Mouse (Mus musculus): Measurements from ENCODE around the gene Rere. TPM values are rescaled to one million over a fixed set of nuclear protein-coding genes. Genes with fewer than 3 reads are reported as not detected.
A peak's percentile ranks its signal among the peaks of the same experiment; 100 is the strongest.

Rere gene
- polyA plus RNA-seq, 1 experiment, result 82.1 TPM

DNA sequence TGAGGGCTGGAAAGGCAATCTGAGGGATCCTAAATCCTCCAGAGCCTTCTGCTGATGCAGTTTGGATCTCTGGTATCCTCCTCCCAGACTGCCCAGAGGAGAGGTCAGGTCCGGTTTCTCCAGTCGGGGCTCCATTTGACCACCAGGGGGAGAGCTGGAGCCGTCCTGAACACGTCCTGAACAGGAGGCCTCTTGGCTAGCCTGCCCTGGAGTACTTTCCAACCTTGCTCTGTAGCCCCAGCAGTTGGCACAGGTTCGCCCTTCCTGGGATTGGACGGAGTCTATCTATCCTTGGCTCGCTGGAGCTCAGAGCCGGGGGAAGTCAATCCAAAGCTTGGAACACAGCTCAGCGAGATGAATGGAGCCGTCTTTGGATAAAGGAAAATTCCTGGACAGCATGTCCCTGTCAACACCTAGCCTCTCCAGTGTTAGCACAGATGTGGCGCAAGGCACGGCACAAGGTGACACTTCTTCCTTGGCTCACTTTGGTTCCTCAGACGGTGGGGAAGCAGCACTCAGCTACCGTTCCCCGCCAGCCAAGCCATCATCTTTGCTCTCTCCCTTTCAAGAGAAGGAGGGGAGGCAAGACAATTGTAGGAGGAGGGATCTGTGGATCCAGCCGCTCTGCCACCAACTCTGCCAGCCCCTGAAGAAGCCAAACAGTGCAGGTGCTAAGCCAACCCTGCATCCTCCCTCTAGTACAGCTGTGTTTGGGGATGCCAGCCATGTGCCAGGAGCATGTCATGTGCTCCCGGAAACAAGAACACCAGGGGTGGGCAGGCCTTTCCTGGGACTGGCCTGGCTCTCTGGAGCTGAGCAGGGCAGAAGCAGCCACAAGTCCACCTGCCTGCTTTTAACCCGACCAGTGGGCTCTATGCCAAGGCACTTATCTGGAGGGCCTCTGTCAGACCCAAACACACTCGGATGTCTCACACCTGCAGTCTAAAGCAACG lies 23.9 kb upstream of the Rere start:
- DNase-seq (ENCODE audit: low read depth), result peak; percentile 88
- TF ChIP-seq CTCF (IDR thresholded peaks at IDR 0.05; ENCODE audit: borderline replicate concordance, extremely low read depth, insufficient read depth, insufficient read length) (peak; percentile 96), POLR2A (IDR thresholded peaks at IDR 0.05; ENCODE audit: borderline replicate concordance, extremely low read depth, insufficient read depth, insufficient read length, poor library complexity, severe bottlenecking) (no peak)

GRCm38 (mm10) chr4:150258388-150258787 lies 23.1 kb upstream of the Rere start:
- TF ChIP-seq POLR2A (IDR thresholded peaks at IDR 0.05; ENCODE audit: borderline replicate concordance, extremely low read depth, insufficient read depth, insufficient read length, poor library complexity, severe bottlenecking) (no peak), CTCF (IDR thresholded peaks at IDR 0.05; ENCODE audit: borderline replicate concordance, extremely low read depth, insufficient read depth, insufficient read length) (no peak)

DNA sequence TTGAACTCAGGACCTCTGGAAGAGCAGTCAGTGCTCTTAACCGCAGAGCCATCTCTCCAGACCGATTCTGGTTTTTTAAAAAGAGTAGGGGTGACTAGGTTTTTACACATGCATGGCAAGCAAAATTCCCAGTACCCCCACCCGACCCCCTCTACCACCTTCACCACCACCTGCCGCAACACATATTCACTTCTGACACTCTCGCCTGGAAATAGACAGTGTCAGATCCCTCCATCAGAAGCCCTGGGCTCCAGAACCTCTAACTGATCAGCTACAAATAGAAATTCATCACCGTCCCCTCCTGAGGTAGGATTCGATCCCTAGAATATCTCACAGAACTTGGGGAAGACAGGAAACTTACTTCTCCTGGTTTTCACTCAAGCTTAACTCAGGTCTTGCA lies 21.9 kb upstream of the Rere start:
- no peak for DNase-seq (ENCODE audit: low read depth)
- TF ChIP-seq POLR2A (IDR thresholded peaks at IDR 0.05; ENCODE audit: borderline replicate concordance, extremely low read depth, insufficient read depth, insufficient read length, poor library complexity, severe bottlenecking) (no peak), CTCF (IDR thresholded peaks at IDR 0.05; ENCODE audit: borderline replicate concordance, extremely low read depth, insufficient read depth, insufficient read length) (no peak)

More at GRCm38 (mm10) chr4:150258388-150258787, 23.1 kb upstream of the Rere start:
- DNase-seq (ENCODE audit: low read depth), result peak; percentile 69

- DNase-seq (ENCODE audit: low read depth), result no peak
- TF ChIP-seq CTCF (IDR thresholded peaks at IDR 0.05; ENCODE audit: borderline replicate concordance, extremely low read depth, insufficient read depth, insufficient read length) (no peak), POLR2A (IDR thresholded peaks at IDR 0.05; ENCODE audit: borderline replicate concordance, extremely low read depth, insufficient read depth, insufficient read length, poor library complexity, severe bottlenecking) (no peak)
These were observed 21.3 kb upstream of the Rere start for GRCm38 (mm10) chr4:150260111-150260510.

- TF ChIP-seq CTCF (IDR thresholded peaks at IDR 0.05; ENCODE audit: borderline replicate concordance, extremely low read depth, insufficient read depth, insufficient read length), result peak; percentile 28; the same call in 1 of the 2 replicates
- TF ChIP-seq POLR2A (IDR thresholded peaks at IDR 0.05; ENCODE audit: borderline replicate concordance, extremely low read depth, insufficient read depth, insufficient read length, poor library complexity, severe bottlenecking), result no peak
- DNase-seq (ENCODE audit: low read depth), result no peak
These were observed 20.7 kb upstream of the Rere start for GRCm38 (mm10) chr4:150260745-150261144.

DNA sequence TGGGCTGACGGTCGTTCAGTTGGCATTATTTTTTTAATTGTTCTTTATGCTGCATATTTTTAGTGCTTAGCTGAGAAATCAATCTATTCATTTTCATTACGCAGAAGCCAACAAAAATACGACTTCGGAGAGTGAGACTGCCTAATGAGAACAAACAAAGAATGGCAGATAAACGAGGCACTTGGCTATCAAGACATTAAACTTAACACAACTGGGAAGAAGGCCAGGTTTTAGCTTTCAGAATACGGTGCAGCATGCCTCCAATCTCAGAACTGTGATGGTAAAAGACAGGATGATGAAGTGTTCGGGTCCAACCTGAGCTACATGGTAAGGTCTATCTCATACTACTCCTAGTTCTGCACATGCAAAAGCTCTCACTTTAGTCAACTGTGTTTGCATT lies 19.1 kb upstream of the Rere start:
- no peak for TF ChIP-seq CTCF (IDR thresholded peaks at IDR 0.05; ENCODE audit: borderline replicate concordance, extremely low read depth, insufficient read depth, insufficient read length)
- TF ChIP-seq POLR2A (IDR thresholded peaks at IDR 0.05; ENCODE audit: borderline replicate concordance, extremely low read depth, insufficient read depth, insufficient read length, poor library complexity, severe bottlenecking), result no peak
- DNase-seq (ENCODE audit: low read depth), result no peak

GRCm38 (mm10) chr4:150264903-150265302 lies 16.5 kb upstream of the Rere start:
- no peak for TF ChIP-seq POLR2A (IDR thresholded peaks at IDR 0.05; ENCODE audit: borderline replicate concordance, extremely low read depth, insufficient read depth, insufficient read length, poor library complexity, severe bottlenecking)
- TF ChIP-seq CTCF (IDR thresholded peaks at IDR 0.05; ENCODE audit: borderline replicate concordance, extremely low read depth, insufficient read depth, insufficient read length), result peak; percentile 54; the same call in 1 of the 2 replicates
- no peak for DNase-seq (ENCODE audit: low read depth)

GRCm38 (mm10) chr4:150265471-150265870 lies 16.0 kb upstream of the Rere start:
- TF ChIP-seq CTCF (IDR thresholded peaks at IDR 0.05; ENCODE audit: borderline replicate concordance, extremely low read depth, insufficient read depth, insufficient read length), result no peak
- no peak for TF ChIP-seq POLR2A (IDR thresholded peaks at IDR 0.05; ENCODE audit: borderline replicate concordance, extremely low read depth, insufficient read depth, insufficient read length, poor library complexity, severe bottlenecking)
- no peak for DNase-seq (ENCODE audit: low read depth)

- TF ChIP-seq POLR2A (IDR thresholded peaks at IDR 0.05; ENCODE audit: borderline replicate concordance, extremely low read depth, insufficient read depth, insufficient read length, poor library complexity, severe bottlenecking), result no peak
- no peak for TF ChIP-seq CTCF (IDR thresholded peaks at IDR 0.05; ENCODE audit: borderline replicate concordance, extremely low read depth, insufficient read depth, insufficient read length)
- DNase-seq (ENCODE audit: low read depth), result no peak
These were observed 14.7 kb upstream of the Rere start for GRCm38 (mm10) chr4:150266655-150267223.

GRCm38 (mm10) chr4:150268674-150269653 lies 12.5 kb upstream of the Rere start:
- no peak for TF ChIP-seq POLR2A (IDR thresholded peaks at IDR 0.05; ENCODE audit: borderline replicate concordance, extremely low read depth, insufficient read depth, insufficient read length, poor library complexity, severe bottlenecking)
- no peak for TF ChIP-seq CTCF (IDR thresholded peaks at IDR 0.05; ENCODE audit: borderline replicate concordance, extremely low read depth, insufficient read depth, insufficient read length)
- DNase-seq (ENCODE audit: low read depth), result no peak
